Mouse (Mus musculus): ENCODE measurements at regions not wholly inside any gene's neighbourhood (a gene's known extent, or its start where the extent isn't known, plus 50 kb on each side); places are given as distances from the start of the nearest gene placed in this dataset.

- TF ChIP-seq CTCF (IDR thresholded peaks at IDR 0.05; ENCODE audit: insufficient read depth, low read length) (no peak), POLR2A (IDR thresholded peaks at IDR 0.05; ENCODE audit: borderline replicate concordance, extremely low read depth, low read depth, low read length) (no peak)
Measured at GRCm38 (mm10) chr13:42522553-42522952, 157.9 kb upstream of the Phactr1 start.

All from lung, adult 2 months (tissue).